Mouse (Mus musculus): ENCODE measurements around the gene Jmjd1c. TPM values are rescaled to one million over a fixed set of nuclear protein-coding genes. Genes with fewer than 3 reads are reported as not detected.

The Jmjd1c gene
- polyA plus RNA-seq, 1 experiment from 2014 or later, result 35.1 TPM

GRCm38 (mm10) chr10:67287877-67288276, 192.0 kb downstream of the Jmjd1c start:
- peaks cover 10% of the 10 kb centered on the region; the same call in 1 of the 2 replicates for H3K4me1 ChIP-seq (ENCODE audit: control insufficient read depth, insufficient read depth, low read length)
- no peak overlapping the region for H3K27ac ChIP-seq (ENCODE audit: low read depth, low read length)
- no peaks in the 10 kb centered on the region for H3K27me3 ChIP-seq (replicated peaks; ENCODE audit: control insufficient read depth, insufficient read depth, low read length)
- H3K4me3 ChIP-seq (ENCODE audit: low read depth, low read length), result no peak overlapping the region
- ATAC-seq (no peak), DNase-seq (ENCODE audit: low spot score) (peak; percentile 13)
- no peaks in the 10 kb centered on the region for H3K9me3 ChIP-seq (replicated peaks; ENCODE audit: control insufficient read depth, low read length)
- no peaks in the 10 kb centered on the region for H3K36me3 ChIP-seq (ENCODE audit: control insufficient read depth, insufficient read depth, low read length)
- no peak overlapping the region for H3K9ac ChIP-seq (ENCODE audit: low read length)
- no peak overlapping the region for H3K4me2 ChIP-seq (ENCODE audit: low read length)
- WGBS, result 76% methylated on average over 3 of the region's 3 CpGs

- WGBS, result 65% methylated on average over 4 of the region's 4 CpGs
- Histone ChIP-seq H3K4me1 (ENCODE audit: control insufficient read depth, insufficient read depth, low read length) (no peaks in the 10 kb centered on the region), H3K36me3 (ENCODE audit: control insufficient read depth, insufficient read depth, low read length) (no peaks in the 10 kb centered on the region), H3K27me3 (replicated peaks; ENCODE audit: control insufficient read depth, insufficient read depth, low read length) (no peaks in the 10 kb centered on the region), H3K4me2 (ENCODE audit: low read length) (no peak overlapping the region), H3K4me3 (ENCODE audit: low read depth, low read length) (no peak overlapping the region), H3K27ac (ENCODE audit: low read depth, low read length) (no peak overlapping the region), H3K9me3 (replicated peaks; ENCODE audit: control insufficient read depth, low read length) (no peaks in the 10 kb centered on the region), H3K9ac (ENCODE audit: low read length) (no peak overlapping the region)
- DNase-seq (ENCODE audit: low spot score), result no peak
- ATAC-seq, result no peak
Observed at GRCm38 (mm10) chr10:67290622-67291021, 194.7 kb downstream of the Jmjd1c start.

GRCm38 (mm10) chr10:67291087-67291486, 195.2 kb downstream of the Jmjd1c start:
- 86% methylated on average over 8 of the region's 8 CpGs for WGBS
- Histone ChIP-seq H3K4me1 (ENCODE audit: control insufficient read depth, insufficient read depth, low read length) (no peaks in the 10 kb centered on the region), H3K9me3 (replicated peaks; ENCODE audit: control insufficient read depth, low read length) (no peaks in the 10 kb centered on the region), H3K9ac (ENCODE audit: low read length) (no peak overlapping the region), H3K4me2 (ENCODE audit: low read length) (no peak overlapping the region), H3K27ac (ENCODE audit: low read depth, low read length) (no peak overlapping the region), H3K27me3 (replicated peaks; ENCODE audit: control insufficient read depth, insufficient read depth, low read length) (no peaks in the 10 kb centered on the region), H3K36me3 (ENCODE audit: control insufficient read depth, insufficient read depth, low read length) (no peaks in the 10 kb centered on the region), H3K4me3 (ENCODE audit: low read depth, low read length) (no peak overlapping the region)
- ATAC-seq (no peak), DNase-seq (ENCODE audit: low spot score) (no peak)

GRCm38 (mm10) chr10:67295331-67295730, 199.4 kb downstream of the Jmjd1c start:
- no peak for ATAC-seq
- Histone ChIP-seq H3K9me3 (replicated peaks; ENCODE audit: control insufficient read depth, low read length) (no peaks in the 10 kb centered on the region), H3K4me2 (ENCODE audit: low read length) (no peak overlapping the region), H3K4me1 (ENCODE audit: control insufficient read depth, insufficient read depth, low read length) (no peaks in the 10 kb centered on the region), H3K27ac (ENCODE audit: low read depth, low read length) (no peak overlapping the region), H3K27me3 (replicated peaks; ENCODE audit: control insufficient read depth, insufficient read depth, low read length) (no peaks in the 10 kb centered on the region), H3K9ac (ENCODE audit: low read length) (no peak overlapping the region), H3K4me3 (ENCODE audit: low read depth, low read length) (no peak overlapping the region), H3K36me3 (ENCODE audit: control insufficient read depth, insufficient read depth, low read length) (no peaks in the 10 kb centered on the region)
- DNase-seq (ENCODE audit: low spot score), result no peak
- WGBS, result 84% methylated on average over 5 of the region's 5 CpGs

GRCm38 (mm10) chr10:67295938-67296466, 200.1 kb downstream of the Jmjd1c start:
- Histone ChIP-seq H3K9me3 (replicated peaks; ENCODE audit: control insufficient read depth, low read length) (no peaks in the 10 kb centered on the region), H3K27me3 (replicated peaks; ENCODE audit: control insufficient read depth, insufficient read depth, low read length) (no peaks in the 10 kb centered on the region), H3K9ac (ENCODE audit: low read length) (no peak overlapping the region), H3K4me1 (ENCODE audit: control insufficient read depth, insufficient read depth, low read length) (no peaks in the 10 kb centered on the region), H3K4me2 (ENCODE audit: low read length) (no peak overlapping the region), H3K4me3 (ENCODE audit: low read depth, low read length) (no peak overlapping the region), H3K36me3 (ENCODE audit: control insufficient read depth, insufficient read depth, low read length) (no peaks in the 10 kb centered on the region), H3K27ac (ENCODE audit: low read depth, low read length) (no peak overlapping the region)
- 86% methylated on average over 7 of the region's 7 CpGs for WGBS
- DNase-seq (ENCODE audit: low spot score), result no peak
- no peak for ATAC-seq

- no peaks in the 10 kb centered on the region for H3K4me1 ChIP-seq (ENCODE audit: control insufficient read depth, insufficient read depth, low read length)
- H3K4me2 ChIP-seq (ENCODE audit: low read length), result no peak overlapping the region
- no peak for ATAC-seq
- H3K4me3 ChIP-seq (ENCODE audit: low read depth, low read length), result no peak overlapping the region
- no peak overlapping the region for H3K27ac ChIP-seq (ENCODE audit: low read depth, low read length)
- H3K9ac ChIP-seq (ENCODE audit: low read length), result no peak overlapping the region
- no peaks in the 10 kb centered on the region for H3K36me3 ChIP-seq (ENCODE audit: control insufficient read depth, insufficient read depth, low read length)
- H3K9me3 ChIP-seq (replicated peaks; ENCODE audit: control insufficient read depth, low read length), result no peaks in the 10 kb centered on the region
- 84% methylated on average over 8 of the region's 8 CpGs for WGBS
- no peak for DNase-seq (ENCODE audit: low spot score)
- no peaks in the 10 kb centered on the region for H3K27me3 ChIP-seq (replicated peaks; ENCODE audit: control insufficient read depth, insufficient read depth, low read length)
Observed at GRCm38 (mm10) chr10:67296482-67297152, 200.7 kb downstream of the Jmjd1c start.

GRCm38 (mm10) chr10:67297175-67297855, 201.4 kb downstream of the Jmjd1c start:
- WGBS, result 94% methylated on average over 17 of the region's 17 CpGs
- Histone ChIP-seq H3K36me3 (ENCODE audit: control insufficient read depth, insufficient read depth, low read length) (no peaks in the 10 kb centered on the region), H3K9me3 (replicated peaks; ENCODE audit: control insufficient read depth, low read length) (no peaks in the 10 kb centered on the region), H3K9ac (ENCODE audit: low read length) (no peak overlapping the region), H3K4me2 (ENCODE audit: low read length) (no peak overlapping the region), H3K27me3 (replicated peaks; ENCODE audit: control insufficient read depth, insufficient read depth, low read length) (no peaks in the 10 kb centered on the region), H3K4me1 (ENCODE audit: control insufficient read depth, insufficient read depth, low read length) (no peaks in the 10 kb centered on the region), H3K27ac (ENCODE audit: low read depth, low read length) (no peak overlapping the region), H3K4me3 (ENCODE audit: low read depth, low read length) (no peak overlapping the region)
- DNase-seq (ENCODE audit: low spot score) (no peak), ATAC-seq (no peak)

- H3K9me3 ChIP-seq (replicated peaks; ENCODE audit: control insufficient read depth, low read length), result no peaks in the 10 kb centered on the region
- H3K9ac ChIP-seq (ENCODE audit: low read length), result no peak overlapping the region
- H3K4me2 ChIP-seq (ENCODE audit: low read length), result no peak overlapping the region
- no peaks in the 10 kb centered on the region for H3K27me3 ChIP-seq (replicated peaks; ENCODE audit: control insufficient read depth, insufficient read depth, low read length)
- H3K4me1 ChIP-seq (ENCODE audit: control insufficient read depth, insufficient read depth, low read length), result no peaks in the 10 kb centered on the region
- 73% methylated on average over 5 of the region's 5 CpGs for WGBS
- no peak overlapping the region for H3K27ac ChIP-seq (ENCODE audit: low read depth, low read length)
- no peaks in the 10 kb centered on the region for H3K36me3 ChIP-seq (ENCODE audit: control insufficient read depth, insufficient read depth, low read length)
- ATAC-seq (no peak), DNase-seq (ENCODE audit: low spot score) (no peak)
- H3K4me3 ChIP-seq (ENCODE audit: low read depth, low read length), result no peak overlapping the region
Observed at GRCm38 (mm10) chr10:67298856-67299255, 202.9 kb downstream of the Jmjd1c start.

- Histone ChIP-seq H3K4me2 (ENCODE audit: low read length) (no peak overlapping the region), H3K4me1 (ENCODE audit: control insufficient read depth, insufficient read depth, low read length) (no peaks in the 10 kb centered on the region), H3K9ac (ENCODE audit: low read length) (no peak overlapping the region), H3K4me3 (ENCODE audit: low read depth, low read length) (no peak overlapping the region), H3K27ac (ENCODE audit: low read depth, low read length) (no peak overlapping the region), H3K36me3 (ENCODE audit: control insufficient read depth, insufficient read depth, low read length) (no peaks in the 10 kb centered on the region), H3K9me3 (replicated peaks; ENCODE audit: control insufficient read depth, low read length) (no peaks in the 10 kb centered on the region), H3K27me3 (replicated peaks; ENCODE audit: control insufficient read depth, insufficient read depth, low read length) (no peaks in the 10 kb centered on the region)
- ATAC-seq (no peak), DNase-seq (ENCODE audit: low spot score) (no peak)
- 83% methylated on average over 4 of the region's 4 CpGs for WGBS
Observed at GRCm38 (mm10) chr10:67299285-67299684, 203.4 kb downstream of the Jmjd1c start.
